Mouse (Mus musculus) lung, embryonic 14.5 days (tissue): ENCODE measurements around the gene Nol6. TPM values are rescaled to one million over a fixed set of nuclear protein-coding genes. Genes with fewer than 3 reads are reported as not detected.
"Not testable (repeated sequence)": the region's sequence is repeated elsewhere in the genome, so short reads cannot be mapped to it uniquely, and the experiment has no call there.

Source experiments
- ATAC-seq: fragments of 200-750 bp; cut with Nextera tagmentation; 2 replicates; pipeline ENCODE4 v1.8.0; 2017; ENCODE audit warnings: mild to moderate bottlenecking, moderate TSS enrichment, moderate library complexity; ENCODE audit not compliant: insufficient read depth
- DNase-seq: peaks from one replicate; pipeline ENCODE4 v3.0.0-alpha.2; 2015
- H3K27ac ChIP-seq: fragments of 300-500 bp; sonication (generic); 2 replicates; pipeline ENCODE4 v1.5.1; 2014; ENCODE audit warnings: low read depth, mild to moderate bottlenecking, moderate library complexity
- H3K27me3 ChIP-seq: fragments of 300-500 bp; sonication (generic); 2 replicates; pipeline ENCODE4 v1.6.1; 2014; ENCODE audit warnings: low read length, control low read depth; ENCODE audit not compliant: insufficient read depth
- H3K36me3 ChIP-seq: fragments of 300-500 bp; sonication (generic); 2 replicates; pipeline ENCODE4 v1.6.1; 2014; ENCODE audit warnings: control low read depth; ENCODE audit not compliant: insufficient read depth
- H3K4me1 ChIP-seq: fragments of 300-500 bp; sonication (generic); 2 replicates; pipeline ENCODE4 v1.6.1; 2014; ENCODE audit warnings: antibody characterized with exemption, control low read depth; ENCODE audit not compliant: insufficient read depth
- H3K4me2 ChIP-seq: fragments of 300-500 bp; sonication (generic); 2 replicates; pipeline ENCODE4 v1.6.1; 2014; ENCODE audit warnings: mild to moderate bottlenecking
- H3K4me3 ChIP-seq: fragments of 300-500 bp; sonication (generic); 2 replicates; pipeline ENCODE4 v1.5.1; 2014; ENCODE audit warnings: low read depth, low read length
- H3K9ac ChIP-seq: fragments of 300-500 bp; sonication (generic); 2 replicates; pipeline ENCODE4 v1.6.1; 2014
- H3K9me3 ChIP-seq: fragments of 300-500 bp; sonication (generic); 2 replicates; pipeline ENCODE4 v1.6.1; 2016; ENCODE audit warnings: low read depth, low read length, control low read depth
- CTCF ChIP-seq: IDR thresholded peaks from 2 replicates; pipeline ENCODE4 v1.5.1; 2016; ENCODE audit warnings: antibody characterized with exemption, low read depth
- WGBS: fragments of 180-500 bp; shearing (Covaris S2); extraction: QIAGEN DNeasy Blood & Tissue Kit; methylation state at CpG from one replicate; pipeline ENCODE4 v1.1.7; 2014; 5-methylcytosine and 5-hydroxymethylcytosine counted together
- polyA plus RNA-seq: library from polyadenylated mRNA; unstranded; fragments of >200 nt; fragmentation: Nextera tagmentation; extraction: Ambion mirVana; gene quantifications from 2 replicates; pipeline ENCODE4 v1.2.1, GENCODE M21; 2014

Nol6 gene
- polyA plus RNA-seq, 1 experiment from 2014 or later: 32.4 TPM

DNA sequence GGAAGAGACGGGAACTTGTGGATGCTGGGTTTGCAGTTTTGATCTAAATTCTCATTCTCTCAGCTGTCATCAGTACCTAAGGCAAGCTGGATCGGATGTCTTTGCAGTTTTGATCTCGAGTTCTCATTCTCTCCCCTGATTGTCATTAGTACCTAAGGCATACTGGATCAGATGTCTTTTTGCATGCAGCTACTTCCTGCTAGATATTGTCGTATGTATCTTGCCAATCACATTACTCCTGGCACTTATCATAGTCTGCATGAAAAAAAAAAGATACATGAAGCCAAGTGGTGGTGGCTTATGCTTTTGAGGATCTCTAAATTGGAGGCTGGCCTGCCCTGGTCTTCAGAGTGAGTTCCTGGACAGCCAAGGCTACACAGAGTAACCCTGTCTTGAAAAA lies 39.4 kb downstream of the Nol6 start:
- Histone ChIP-seq H3K27me3 (no peaks in the 10 kb centered on the region), H3K9me3 (no peaks in the 10 kb centered on the region), H3K4me2 (no peak overlapping the region), H3K4me1 (no peaks in the 10 kb centered on the region), H3K27ac (no peak overlapping the region), H3K36me3 (no peaks in the 10 kb centered on the region), H3K4me3 (no peak overlapping the region), H3K9ac (no peak overlapping the region)
- no peak for TF ChIP-seq CTCF
- 81% methylated on average over 4 of the region's 4 CpGs for WGBS
- DNase-seq (no peak), ATAC-seq (no peak)

DNA sequence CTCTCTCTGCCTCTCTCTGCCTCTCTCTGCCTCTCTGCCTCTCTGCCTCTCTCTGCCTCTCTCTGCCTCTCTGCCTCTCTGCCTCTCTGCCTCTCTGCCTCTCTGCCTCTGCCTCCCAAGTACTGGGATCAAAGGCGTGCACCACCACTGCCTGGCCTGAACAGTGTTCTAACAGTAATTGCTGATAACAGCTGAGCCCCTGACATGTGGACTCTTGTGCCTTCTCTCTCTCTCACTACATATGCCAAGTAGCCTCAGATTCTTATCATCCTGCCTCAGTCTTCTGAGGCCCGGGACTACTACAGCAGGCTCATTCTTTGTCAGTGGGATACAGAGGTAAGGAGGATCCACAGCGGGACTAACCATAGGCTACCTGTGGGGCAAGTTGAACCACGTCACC lies 41.5 kb downstream of the Nol6 start:
- WGBS: 48% methylated on average over 4 of the region's 4 CpGs
- not testable (repeated sequence) for H3K4me1 ChIP-seq, H3K4me2 ChIP-seq, DNase-seq, H3K36me3 ChIP-seq, H3K27me3 ChIP-seq, H3K9ac ChIP-seq, H3K9me3 ChIP-seq, H3K27ac ChIP-seq, ATAC-seq, H3K4me3 ChIP-seq

DNA sequence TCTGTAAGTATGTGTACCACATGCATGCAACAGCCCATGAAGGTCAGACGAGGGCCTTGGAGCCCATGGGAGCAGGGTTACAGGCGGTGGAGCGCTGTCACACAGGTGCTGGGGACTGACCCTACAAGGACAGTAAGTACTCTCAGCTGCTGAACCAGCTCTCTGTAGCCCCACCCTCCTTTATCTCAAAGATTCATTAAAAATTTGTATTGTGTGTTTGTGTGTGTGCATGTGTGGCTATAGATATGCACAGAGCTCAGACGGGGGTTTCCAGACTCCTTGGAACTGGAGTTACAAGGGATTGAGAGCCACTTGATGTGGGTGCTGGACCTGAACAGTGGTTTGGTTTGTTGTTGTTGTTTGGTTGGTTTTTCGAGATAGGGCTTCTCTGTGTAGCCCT lies 42.5 kb downstream of the Nol6 start:
- ATAC-seq (no peak), DNase-seq (no peak)
- no peaks in the 10 kb centered on the region for H3K9me3 ChIP-seq
- no peaks in the 10 kb centered on the region for H3K4me1 ChIP-seq
- no peak overlapping the region for H3K4me3 ChIP-seq
- H3K27ac ChIP-seq: no peak overlapping the region
- H3K9ac ChIP-seq: no peak overlapping the region
- H3K27me3 ChIP-seq: no peaks in the 10 kb centered on the region
- H3K36me3 ChIP-seq: no peaks in the 10 kb centered on the region
- H3K4me2 ChIP-seq: no peak overlapping the region
- 71% methylated on average over 5 of the region's 5 CpGs for WGBS
- no peak for TF ChIP-seq CTCF

DNA sequence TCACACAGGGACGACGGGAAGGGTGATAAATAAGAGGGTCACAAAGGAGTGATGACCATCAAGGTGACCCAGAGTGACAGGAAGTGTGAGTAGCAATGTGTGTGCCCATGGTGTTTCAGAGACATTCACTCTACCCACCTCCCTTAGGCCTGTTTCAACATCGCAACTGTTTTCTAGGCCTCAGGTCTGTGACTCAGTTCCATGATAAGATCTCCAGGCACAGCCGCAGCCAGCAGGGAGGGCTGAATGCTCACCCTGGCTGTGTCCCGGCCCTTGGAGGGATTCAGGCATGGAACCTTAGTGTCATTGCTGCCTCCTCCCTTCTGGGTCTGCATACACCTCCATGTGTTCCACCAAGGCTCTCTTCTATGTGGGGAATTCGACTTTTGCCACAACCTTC lies 45.5 kb downstream of the Nol6 start:
- Histone ChIP-seq H3K9me3 (no peaks in the 10 kb centered on the region), H3K27me3 (no peaks in the 10 kb centered on the region), H3K9ac (no peak overlapping the region), H3K27ac (no peak overlapping the region), H3K4me3 (no peak overlapping the region), H3K36me3 (no peaks in the 10 kb centered on the region), H3K4me1 (no peaks in the 10 kb centered on the region), H3K4me2 (no peak overlapping the region)
- no peak for TF ChIP-seq CTCF
- ATAC-seq (no peak), DNase-seq (no peak)
- 56% methylated on average over 6 of the region's 6 CpGs for WGBS

DNA sequence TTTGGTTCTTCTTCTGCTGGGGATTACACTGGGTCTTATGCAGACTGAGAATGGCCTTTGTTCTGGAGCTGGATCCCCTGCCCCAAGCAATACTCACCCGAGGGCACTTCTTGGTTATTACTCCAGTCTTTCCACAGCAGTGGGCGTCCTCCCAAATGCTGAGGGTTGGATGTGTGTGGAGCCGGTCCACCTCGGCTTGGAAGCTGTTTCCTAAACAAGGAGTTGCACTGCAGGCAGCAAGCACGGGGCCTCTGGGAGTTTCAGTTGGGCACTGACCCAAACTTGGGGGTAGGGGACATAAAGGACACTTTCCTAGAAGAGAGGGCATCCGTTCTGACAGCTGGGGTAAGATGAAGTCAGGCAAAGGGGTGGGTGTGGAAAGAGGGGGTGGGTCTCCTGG lies 49.8 kb downstream of the Nol6 start:
- no peak overlapping the region for H3K4me2 ChIP-seq
- no peaks in the 10 kb centered on the region for H3K27me3 ChIP-seq
- H3K9me3 ChIP-seq: no peaks in the 10 kb centered on the region
- ATAC-seq (no peak), DNase-seq (no peak)
- no peaks in the 10 kb centered on the region for H3K36me3 ChIP-seq
- 60% methylated on average over 6 of the region's 6 CpGs for WGBS
- H3K27ac ChIP-seq: no peak overlapping the region
- H3K9ac ChIP-seq: no peak overlapping the region
- H3K4me1 ChIP-seq: no peaks in the 10 kb centered on the region
- TF ChIP-seq CTCF: no peak
- no peak overlapping the region for H3K4me3 ChIP-seq

DNA sequence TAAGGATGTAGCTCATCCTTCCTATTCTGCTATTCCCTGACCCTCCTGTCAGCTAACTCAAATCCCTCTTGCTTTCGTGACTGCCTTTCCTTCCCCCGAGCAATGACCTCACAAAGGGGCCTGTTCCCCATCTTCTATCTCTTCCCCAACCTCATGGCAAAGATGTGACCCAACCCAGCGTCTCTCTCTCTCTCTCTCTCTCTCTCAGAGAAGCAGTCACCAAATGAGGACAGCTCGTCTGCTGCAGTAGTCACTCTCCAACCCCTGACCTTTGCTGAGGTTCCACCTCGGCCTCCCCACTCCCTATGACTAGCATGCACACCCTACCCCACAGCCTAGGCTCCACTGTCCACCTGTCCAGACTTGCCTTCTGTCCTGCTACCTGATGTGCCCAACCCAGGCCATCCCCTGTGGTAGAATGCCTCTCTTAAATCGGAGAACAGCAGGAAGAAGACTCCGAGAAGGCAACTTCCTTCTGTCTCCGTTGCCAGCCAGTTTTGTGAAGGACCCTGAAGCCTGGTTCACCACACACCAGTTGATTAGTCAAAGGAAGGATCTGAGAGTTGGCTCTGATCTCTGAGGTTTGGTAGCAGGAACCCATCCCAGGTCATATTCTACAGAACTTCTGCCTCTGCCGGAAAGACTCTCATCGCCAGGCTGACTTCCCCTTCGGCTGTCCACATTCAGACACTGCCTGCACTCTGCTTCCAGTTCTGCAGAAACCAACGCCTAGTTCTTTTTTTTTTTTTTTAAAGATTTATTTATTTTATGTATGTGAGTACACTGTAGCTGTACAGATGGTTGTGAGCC lies 51.0 kb downstream of the Nol6 start:
- Histone ChIP-seq H3K4me1 (no peaks in the 10 kb centered on the region), H3K27ac (no peak overlapping the region), H3K27me3 (no peaks in the 10 kb centered on the region), H3K4me3 (no peak overlapping the region), H3K9me3 (no peaks in the 10 kb centered on the region), H3K4me2 (no peak overlapping the region), H3K9ac (no peak overlapping the region), H3K36me3 (no peaks in the 10 kb centered on the region)
- TF ChIP-seq CTCF: no peak
- WGBS: 69% methylated on average over 12 of the region's 12 CpGs
- DNase-seq: no peak
- ATAC-seq: no peak

GRCm38 (mm10) chr4:41071500-41072429 lies 52.5 kb downstream of the Nol6 start:
- H3K9me3 ChIP-seq: no peaks in the 10 kb centered on the region
- no peak for DNase-seq
- 72% methylated on average over 14 of the region's 14 CpGs for WGBS

More at GRCm38 (mm10) chr4:41071500-41072429, 52.5 kb downstream of the Nol6 start:
- Histone ChIP-seq H3K9ac (no peak overlapping the region), H3K36me3 (no peaks in the 10 kb centered on the region), H3K4me3 (no peak overlapping the region), H3K4me1 (no peaks in the 10 kb centered on the region), H3K27me3 (no peaks in the 10 kb centered on the region), H3K27ac (no peak overlapping the region), H3K4me2 (no peak overlapping the region)
- no peak for TF ChIP-seq CTCF
- no peak for ATAC-seq
